Mouse (Mus musculus) midbrain, embryonic 13.5 days (tissue): ENCODE measurements at regions not wholly inside any gene's neighbourhood (a gene's known extent, or its start where the extent isn't known, plus 50 kb on each side); places are given as distances from the start of the nearest gene placed in this dataset.

ENCODE experiments used
- ATAC-seq: fragments of 200-750 bp; cut with Nextera tagmentation; 2 replicates; pipeline ENCODE4 v1.8.0; 2017; ENCODE audit warnings: mild to moderate bottlenecking, moderate TSS enrichment, moderate library complexity
- H3K27ac ChIP-seq: fragments of 300-500 bp; sonication (generic); 2 replicates; pipeline ENCODE4 v1.5.1; 2015; ENCODE audit warnings: inconsistent platforms, mild to moderate bottlenecking, moderate library complexity
- H3K27me3 ChIP-seq: fragments of 300-500 bp; sonication (generic); 2 replicates; pipeline ENCODE4 v1.6.1; 2015; ENCODE audit warnings: mild to moderate bottlenecking, inconsistent platforms
- H3K36me3 ChIP-seq: fragments of 300-500 bp; sonication (generic); 2 replicates; pipeline ENCODE4 v1.6.1; 2015; ENCODE audit warnings: mild to moderate bottlenecking, inconsistent platforms
- H3K4me1 ChIP-seq: fragments of 300-500 bp; sonication (generic); replicated peaks from 2 replicates; pipeline ENCODE4 v1.6.1; 2015; ENCODE audit warnings: inconsistent platforms
- H3K4me2 ChIP-seq: fragments of 300-500 bp; sonication (generic); replicated peaks from 2 replicates; pipeline ENCODE4 v1.6.1; 2015; ENCODE audit warnings: moderate library complexity, mild to moderate bottlenecking, inconsistent platforms
- H3K4me3 ChIP-seq: fragments of 300-500 bp; sonication (generic); replicated peaks from 2 replicates; pipeline ENCODE4 v1.5.1; 2015; ENCODE audit warnings: mild to moderate bottlenecking, inconsistent platforms
- H3K9ac ChIP-seq: fragments of 300-500 bp; sonication (generic); replicated peaks from 2 replicates; pipeline ENCODE4 v1.6.1; 2015; ENCODE audit warnings: mild to moderate bottlenecking, inconsistent platforms
- H3K9me3 ChIP-seq: fragments of 300-500 bp; sonication (generic); 2 replicates; pipeline ENCODE4 v1.6.1; 2016; ENCODE audit warnings: mild to moderate bottlenecking, inconsistent platforms
- WGBS: fragments of 180-500 bp; shearing (Covaris S2); methylation state at CpG from one replicate; pipeline ENCODE4 v1.1.7; 2015; 5-methylcytosine and 5-hydroxymethylcytosine counted together

GRCm38 (mm10) chr13:97487746-97488473, 247.0 kb downstream of the Enc1 start:
- Histone ChIP-seq H3K9ac (no peak overlapping the region), H3K4me1 (peaks cover 34% of the 10 kb centered on the region), H3K27ac (no peak overlapping the region), H3K4me2 (no peak overlapping the region), H3K9me3 (no peaks in the 10 kb centered on the region), H3K27me3 (peaks cover 3% of the 10 kb centered on the region), H3K4me3 (no peak overlapping the region), H3K36me3 (no peaks in the 10 kb centered on the region)
- no peak for ATAC-seq
- WGBS: 76% methylated on average over 9 of the region's 9 CpGs

- no peak for ATAC-seq
- Histone ChIP-seq H3K9me3 (no peaks in the 10 kb centered on the region), H3K36me3 (no peaks in the 10 kb centered on the region), H3K4me1 (peaks cover 33% of the 10 kb centered on the region), H3K27me3 (peaks cover 3% of the 10 kb centered on the region), H3K27ac (no peak overlapping the region), H3K9ac (no peak overlapping the region), H3K4me3 (no peak overlapping the region), H3K4me2 (no peak overlapping the region)
- 45% methylated on average over 2 of the region's 2 CpGs for WGBS
These were observed 245.6 kb downstream of the Enc1 start for GRCm38 (mm10) chr13:97486490-97486889.

GRCm38 (mm10) chr13:97485886-97486285, 245.0 kb downstream of the Enc1 start:
- H3K4me1 ChIP-seq: peaks cover 30% of the 10 kb centered on the region
- H3K36me3 ChIP-seq: no peaks in the 10 kb centered on the region
- WGBS: 68% methylated on average over 5 of the region's 5 CpGs
- no peak overlapping the region for H3K4me2 ChIP-seq
- ATAC-seq: no peak
- H3K27ac ChIP-seq: no peak overlapping the region
- peaks cover 3% of the 10 kb centered on the region for H3K27me3 ChIP-seq
- no peak overlapping the region for H3K4me3 ChIP-seq
- no peaks in the 10 kb centered on the region for H3K9me3 ChIP-seq
- H3K9ac ChIP-seq: no peak overlapping the region

- Histone ChIP-seq H3K36me3 (no peaks in the 10 kb centered on the region), H3K4me2 (no peak overlapping the region), H3K9me3 (no peaks in the 10 kb centered on the region), H3K9ac (no peak overlapping the region), H3K27ac (no peak overlapping the region), H3K4me3 (no peak overlapping the region), H3K4me1 (peaks cover 27% of the 10 kb centered on the region), H3K27me3 (peaks cover 3% of the 10 kb centered on the region)
- no peak for ATAC-seq
- WGBS: 89% methylated on average over 20 of the region's 20 CpGs
These were observed 244.1 kb downstream of the Enc1 start for GRCm38 (mm10) chr13:97484808-97485545.

GRCm38 (mm10) chr13:97483681-97484080, 242.8 kb downstream of the Enc1 start:
- Histone ChIP-seq H3K4me1 (peaks cover 15% of the 10 kb centered on the region), H3K27ac (no peak overlapping the region)
- 86% methylated on average over 8 of the region's 8 CpGs for WGBS

GRCm38 (mm10) chr13:97482439-97482946, 241.6 kb downstream of the Enc1 start:
- no peak overlapping the region for H3K27ac ChIP-seq
- peaks cover 3% of the 10 kb centered on the region; the same call in 1 of the 2 replicates for H3K27me3 ChIP-seq
- no peak for ATAC-seq
- no peak overlapping the region for H3K4me2 ChIP-seq
- H3K36me3 ChIP-seq: no peaks in the 10 kb centered on the region
- no peak overlapping the region for H3K4me3 ChIP-seq
- H3K9me3 ChIP-seq: no peaks in the 10 kb centered on the region
- peaks cover 3% of the 10 kb centered on the region for H3K4me1 ChIP-seq
- no peak overlapping the region for H3K9ac ChIP-seq
- WGBS: 97% methylated on average over 3 of the region's 3 CpGs

More at GRCm38 (mm10) chr13:97483681-97484080, 242.8 kb downstream of the Enc1 start:
- H3K36me3 ChIP-seq: no peaks in the 10 kb centered on the region
- H3K9me3 ChIP-seq: no peaks in the 10 kb centered on the region
- H3K27me3 ChIP-seq: peaks cover 3% of the 10 kb centered on the region; the same call in 1 of the 2 replicates
- no peak overlapping the region for H3K4me3 ChIP-seq
- no peak for ATAC-seq
- no peak overlapping the region for H3K9ac ChIP-seq
- no peak overlapping the region for H3K4me2 ChIP-seq

GRCm38 (mm10) chr13:97481259-97481658, 240.4 kb downstream of the Enc1 start:
- Histone ChIP-seq H3K9ac (no peak overlapping the region), H3K4me3 (no peak overlapping the region), H3K4me2 (no peak overlapping the region), H3K27me3 (peaks cover 3% of the 10 kb centered on the region; the same call in 1 of the 2 replicates), H3K9me3 (no peaks in the 10 kb centered on the region), H3K4me1 (no peaks in the 10 kb centered on the region; the same call in 1 of the 2 replicates), H3K36me3 (no peaks in the 10 kb centered on the region), H3K27ac (no peak overlapping the region)
- 77% methylated on average over 2 of the region's 2 CpGs for WGBS
- ATAC-seq: no peak

- Histone ChIP-seq H3K4me2 (no peak overlapping the region), H3K27ac (no peak overlapping the region), H3K4me3 (no peak overlapping the region), H3K9ac (no peak overlapping the region), H3K27me3 (no peaks in the 10 kb centered on the region), H3K36me3 (no peaks in the 10 kb centered on the region), H3K9me3 (no peaks in the 10 kb centered on the region), H3K4me1 (no peaks in the 10 kb centered on the region)
- ATAC-seq: no peak
- WGBS: 93% methylated on average over 10 of the region's 10 CpGs
These were observed 238.2 kb downstream of the Enc1 start for GRCm38 (mm10) chr13:97479066-97479586.

- Histone ChIP-seq H3K4me2 (no peak overlapping the region), H3K4me1 (peaks cover 16% of the 10 kb centered on the region), H3K9ac (no peak overlapping the region), H3K4me3 (no peak overlapping the region), H3K9me3 (no peaks in the 10 kb centered on the region), H3K36me3 (no peaks in the 10 kb centered on the region), H3K27me3 (no peaks in the 10 kb centered on the region), H3K27ac (no peak overlapping the region)
- 91% methylated on average over 3 of the region's 3 CpGs for WGBS
- ATAC-seq: no peak
These were observed 233.1 kb downstream of the Enc1 start for GRCm38 (mm10) chr13:97473971-97474365.

GRCm38 (mm10) chr13:97473256-97473970, 232.5 kb downstream of the Enc1 start:
- Histone ChIP-seq H3K4me1 (peaks cover 20% of the 10 kb centered on the region), H3K27ac (no peak overlapping the region), H3K9ac (no peak overlapping the region), H3K4me2 (no peak overlapping the region), H3K4me3 (no peak overlapping the region), H3K36me3 (no peaks in the 10 kb centered on the region), H3K9me3 (no peaks in the 10 kb centered on the region), H3K27me3 (no peaks in the 10 kb centered on the region)
- no peak for ATAC-seq
- WGBS: 96% methylated on average over 7 of the region's 7 CpGs

- Histone ChIP-seq H3K27ac (peak overlapping the region; percentile 53), H3K9me3 (no peaks in the 10 kb centered on the region), H3K36me3 (no peaks in the 10 kb centered on the region), H3K4me2 (no peak overlapping the region), H3K4me1 (peaks cover 20% of the 10 kb centered on the region), H3K9ac (0 out of 2 replicates have a peak overlapping the region, but pooled peaks have one; percentile 3), H3K27me3 (no peaks in the 10 kb centered on the region), H3K4me3 (no peak overlapping the region)
- ATAC-seq: no peak
- 63% methylated on average over 10 of the region's 10 CpGs for WGBS
These were observed 229.1 kb downstream of the Enc1 start for GRCm38 (mm10) chr13:97469999-97470398.
